Mouse (Mus musculus) forebrain, embryonic 13.5 days (tissue): ENCODE results near the gene Kdm2a. TPM values are rescaled to one million over a fixed set of nuclear protein-coding genes. Genes with fewer than 3 reads are reported as not detected.

Source experiments
- polyA plus RNA-seq: library from polyadenylated mRNA; unstranded; fragments of >200 nt; fragmentation: Nextera tagmentation; extraction: Ambion mirVana; gene quantifications from 2 replicates; pipeline ENCODE4 v1.2.1, GENCODE M21; 2015

Kdm2a gene
- polyA plus RNA-seq, 1 experiment from 2014 or later = 38.8 TPM

Other genes with a start within 250 kb of the Kdm2a start
- gene Coro1b, start 249.7 kb downstream of the Kdm2a start, polyA plus RNA-seq = 126 and 144 TPM in 2 replicates
- gene Ptprcap, start 244.7 kb downstream of the Kdm2a start, polyA plus RNA-seq = 0.33 and 0.65 TPM in 2 replicates
- gene Rps6kb2, start 234.9 kb downstream of the Kdm2a start, polyA plus RNA-seq = 56.6 and 61.6 TPM in 2 replicates
- 2.4 and 2.5 TPM in 2 replicates for gene Carns1, start 222.8 kb downstream of the Kdm2a start, polyA plus RNA-seq
- 0.77 and 0.82 TPM in 2 replicates for gene Tbc1d10c, start 207.0 kb downstream of the Kdm2a start, polyA plus RNA-seq
- 664 and 700 TPM in 2 replicates for gene Ppp1ca, start 206.2 kb downstream of the Kdm2a start, polyA plus RNA-seq
- gene Rad9a, start 196.6 kb downstream of the Kdm2a start, polyA plus RNA-seq = 28.9 and 34.7 TPM in 2 replicates
- gene Clcf1, start 184.0 kb downstream of the Kdm2a start, polyA plus RNA-seq = 0.63 and 0.76 TPM in 2 replicates
- not detected in 2 replicates for gene AC109138.7, start 183.9 kb downstream of the Kdm2a start, polyA plus RNA-seq
- 13.1 and 14.2 TPM in 2 replicates for gene Pold4, start 166.4 kb downstream of the Kdm2a start, polyA plus RNA-seq
- 3.6 and 4.8 TPM in 2 replicates for gene Ssh3, start 129.1 kb downstream of the Kdm2a start, polyA plus RNA-seq
- 14.0 and 15.2 TPM in 2 replicates for gene Ankrd13d, start 115.1 kb downstream of the Kdm2a start, polyA plus RNA-seq
- gene Grk2, start 92.1 kb downstream of the Kdm2a start, polyA plus RNA-seq = 14.4 and 15.6 TPM in 2 replicates
- 5.5 and 6.6 TPM in 2 replicates for gene Rhod, start 41.1 kb upstream of the Kdm2a start, polyA plus RNA-seq
- 1.0 and 1.3 TPM in 2 replicates for gene Syt12, start 79.2 kb upstream of the Kdm2a start, polyA plus RNA-seq
- gene 2010003K11Rik, start 100.3 kb upstream of the Kdm2a start, polyA plus RNA-seq = not detected in 2 replicates
- 15.9 and 17.3 TPM in 2 replicates for gene Pcx, start 112.2 kb upstream of the Kdm2a start, polyA plus RNA-seq
- gene Lrfn4, start 217.4 kb upstream of the Kdm2a start, polyA plus RNA-seq = 7.5 and 7.9 TPM in 2 replicates
- gene Rce1, start 227.4 kb upstream of the Kdm2a start, polyA plus RNA-seq = 50.9 and 63.4 TPM in 2 replicates